Mouse (Mus musculus) hindbrain, embryonic 14.5 days (tissue): Measurements from ENCODE around the gene Sp1. TPM values are rescaled to one million over a fixed set of nuclear protein-coding genes. Genes with fewer than 3 reads are reported as not detected.

Experiments
- ATAC-seq: fragments of 200-750 bp; cut with Nextera tagmentation; 2 replicates; pipeline ENCODE4 v1.8.0; 2017; ENCODE audit warnings: moderate number of reproducible peaks, mild to moderate bottlenecking, moderate TSS enrichment, moderate library complexity; ENCODE audit not compliant: low FRiP score
- DNase-seq: peaks from one replicate; pipeline ENCODE4 v3.0.0-alpha.2; 2015; ENCODE audit warnings: low spot score
- H3K27ac ChIP-seq: fragments of 300-500 bp; sonication (generic); 2 replicates; pipeline ENCODE4 v1.5.1; 2014; ENCODE audit warnings: mild to moderate bottlenecking, moderate library complexity
- H3K27me3 ChIP-seq: fragments of 300-500 bp; sonication (generic); 2 replicates; pipeline ENCODE4 v1.6.1; 2014; ENCODE audit warnings: mild to moderate bottlenecking, low read length, mixed read lengths; ENCODE audit not compliant: control insufficient read depth, insufficient read depth
- H3K36me3 ChIP-seq: fragments of 300-500 bp; sonication (generic); replicated peaks from 2 replicates; pipeline ENCODE4 v1.6.1; 2014; ENCODE audit not compliant: control insufficient read depth, insufficient read depth
- H3K4me1 ChIP-seq: fragments of 300-500 bp; sonication (generic); replicated peaks from 2 replicates; pipeline ENCODE4 v1.6.1; 2014; ENCODE audit warnings: antibody characterized with exemption, low read length, mixed read lengths; ENCODE audit not compliant: control insufficient read depth, insufficient read depth
- H3K4me2 ChIP-seq: fragments of 300-500 bp; sonication (generic); replicated peaks from 2 replicates; pipeline ENCODE4 v1.6.1; 2014; ENCODE audit warnings: mild to moderate bottlenecking, moderate library complexity
- H3K4me3 ChIP-seq: fragments of 300-500 bp; sonication (generic); replicated peaks from 2 replicates; pipeline ENCODE4 v1.5.1; 2014; ENCODE audit warnings: mild to moderate bottlenecking, low read length
- H3K9ac ChIP-seq: fragments of 300-500 bp; sonication (generic); 2 replicates; pipeline ENCODE4 v1.6.1; 2014
- H3K9me3 ChIP-seq: fragments of 300-500 bp; sonication (generic); 2 replicates; pipeline ENCODE4 v1.6.1; 2016; ENCODE audit warnings: low read length; ENCODE audit not compliant: control insufficient read depth
- WGBS: fragments of 180-500 bp; shearing (Covaris S2); extraction: QIAGEN DNeasy Blood & Tissue Kit; methylation state at CpG from one replicate; pipeline ENCODE4 v1.1.7; 2014; 5-methylcytosine and 5-hydroxymethylcytosine counted together
- polyA plus RNA-seq: library from polyadenylated mRNA; unstranded; fragments of >200 nt; fragmentation: Nextera tagmentation; extraction: Ambion mirVana; gene quantifications from 2 replicates; pipeline ENCODE4 v1.2.1, GENCODE M21; 2014

Sp1 gene
- polyA plus RNA-seq, 1 experiment from 2014 or later = 5.3 TPM

- H3K9me3 ChIP-seq = no peaks in the 10 kb centered on the region
- no peaks in the 10 kb centered on the region for H3K36me3 ChIP-seq
- H3K4me1 ChIP-seq = no peaks in the 10 kb centered on the region
- ATAC-seq = no peak
- no peak overlapping the region for H3K4me2 ChIP-seq
- no peaks in the 10 kb centered on the region for H3K27me3 ChIP-seq
- no peak overlapping the region for H3K4me3 ChIP-seq
- 27% methylated on average over 2 of the region's 2 CpGs for WGBS
- no peak overlapping the region for H3K9ac ChIP-seq
- DNase-seq = no peak
- H3K27ac ChIP-seq = no peak overlapping the region
Measured at GRCm38 (mm10) chr15:102392520-102392919, 13.4 kb upstream of the Sp1 start.

- Histone ChIP-seq H3K9me3 (no peaks in the 10 kb centered on the region), H3K36me3 (no peaks in the 10 kb centered on the region), H3K27me3 (no peaks in the 10 kb centered on the region), H3K4me2 (no peak overlapping the region), H3K9ac (no peak overlapping the region), H3K27ac (no peak overlapping the region), H3K4me3 (no peak overlapping the region), H3K4me1 (no peaks in the 10 kb centered on the region)
- ATAC-seq (no peak), DNase-seq (no peak)
Measured at GRCm38 (mm10) chr15:102393584-102394014, 12.3 kb upstream of the Sp1 start.

GRCm38 (mm10) chr15:102395061-102395460, 10.9 kb upstream of the Sp1 start:
- Histone ChIP-seq H3K36me3 (no peaks in the 10 kb centered on the region), H3K9me3 (no peaks in the 10 kb centered on the region), H3K4me3 (no peak overlapping the region), H3K9ac (no peak overlapping the region), H3K27me3 (no peaks in the 10 kb centered on the region), H3K4me2 (no peak overlapping the region), H3K4me1 (peaks cover 5% of the 10 kb centered on the region; the same call in 1 of the 2 replicates), H3K27ac (no peak overlapping the region)
- DNase-seq (no peak), ATAC-seq (no peak)
- WGBS = 38% methylated on average over 3 of the region's 3 CpGs

GRCm38 (mm10) chr15:102398629-102399028, 7.3 kb upstream of the Sp1 start:
- no peak for ATAC-seq
- H3K4me3 ChIP-seq = no peak overlapping the region

GRCm38 (mm10) chr15:102399229-102400221, 6.4 kb upstream of the Sp1 start:
- Histone ChIP-seq H3K9me3 (no peaks in the 10 kb centered on the region), H3K4me3 (peak overlapping the region; percentile 23), H3K9ac (peak overlapping the region; percentile 12), H3K27me3 (no peaks in the 10 kb centered on the region), H3K4me1 (peaks cover 5% of the 10 kb centered on the region; the same call in 1 of the 2 replicates), H3K4me2 (peak overlapping the region; percentile 48), H3K36me3 (no peaks in the 10 kb centered on the region), H3K27ac (peak overlapping the region; percentile 16; the same call in 1 of the 2 replicates)
- peak; percentile 50 for DNase-seq
- peak; percentile 48; the same call in 1 of the 2 replicates for ATAC-seq
- WGBS = 4% methylated on average over 34 of the region's 34 CpGs

More at GRCm38 (mm10) chr15:102398629-102399028, 7.3 kb upstream of the Sp1 start:
- WGBS = 25% methylated on average over 5 of the region's 5 CpGs
- H3K9ac ChIP-seq = no peak overlapping the region
- no peak overlapping the region for H3K27ac ChIP-seq
- no peaks in the 10 kb centered on the region for H3K27me3 ChIP-seq
- DNase-seq = no peak
- H3K9me3 ChIP-seq = no peaks in the 10 kb centered on the region
- H3K4me1 ChIP-seq = peaks cover 5% of the 10 kb centered on the region; the same call in 1 of the 2 replicates
- no peaks in the 10 kb centered on the region for H3K36me3 ChIP-seq
- H3K4me2 ChIP-seq = peak overlapping the region; percentile 48; the same call in 1 of the 2 replicates

GRCm38 (mm10) chr15:102400476-102401045, 5.4 kb upstream of the Sp1 start:
- no peak overlapping the region for H3K4me3 ChIP-seq
- no peaks in the 10 kb centered on the region for H3K36me3 ChIP-seq
- H3K27me3 ChIP-seq = no peaks in the 10 kb centered on the region
- no peak overlapping the region for H3K27ac ChIP-seq
- DNase-seq (no peak), ATAC-seq (no peak)
- peaks cover 9% of the 10 kb centered on the region; the same call in 1 of the 2 replicates for H3K4me1 ChIP-seq
- no peak overlapping the region for H3K9ac ChIP-seq
- no peak overlapping the region for H3K4me2 ChIP-seq
- WGBS = 79% methylated on average over 10 of the region's 10 CpGs
- no peaks in the 10 kb centered on the region for H3K9me3 ChIP-seq

- Histone ChIP-seq H3K36me3 (no peaks in the 10 kb centered on the region), H3K4me1 (peaks cover 9% of the 10 kb centered on the region; the same call in 1 of the 2 replicates)
Measured at GRCm38 (mm10) chr15:102401278-102401677, 4.7 kb upstream of the Sp1 start.

GRCm38 (mm10) chr15:102402210-102402609, 3.7 kb upstream of the Sp1 start:
- WGBS = 97% methylated on average over 3 of the region's 3 CpGs
- Histone ChIP-seq H3K9ac (no peak overlapping the region), H3K9me3 (no peaks in the 10 kb centered on the region), H3K36me3 (no peaks in the 10 kb centered on the region), H3K4me3 (no peak overlapping the region), H3K4me1 (peaks cover 13% of the 10 kb centered on the region), H3K27me3 (no peaks in the 10 kb centered on the region), H3K4me2 (no peak overlapping the region), H3K27ac (no peak overlapping the region)
- ATAC-seq = no peak
- DNase-seq = no peak

More at GRCm38 (mm10) chr15:102401278-102401677, 4.7 kb upstream of the Sp1 start:
- Histone ChIP-seq H3K9ac (no peak overlapping the region), H3K4me2 (no peak overlapping the region), H3K4me3 (no peak overlapping the region), H3K27ac (no peak overlapping the region), H3K9me3 (no peaks in the 10 kb centered on the region), H3K27me3 (no peaks in the 10 kb centered on the region)
- WGBS = 69% methylated on average over 2 of the region's 2 CpGs
- DNase-seq (no peak), ATAC-seq (no peak)
